Mouse (Mus musculus) left cerebral cortex, adult 9 months (tissue): ENCODE results near the gene Islr.
A peak's percentile ranks its signal among the peaks of the same experiment; 100 is the strongest.

ENCODE experiments used
- DNase-seq, 2 experiments: peaks; one replicate each; pipeline ENCODE4 v3.0.0; 2022; ENCODE audit warnings: low spot score in 2 of 2

The Islr gene

GRCm38 (mm10) chr9:58114019-58114418 is 90.1 kb downstream of the Islr start:
- no peak for DNase-seq

- no peak for DNase-seq
Observed at GRCm38 (mm10) chr9:58113279-58113884, 90.7 kb downstream of the Islr start.

GRCm38 (mm10) chr9:58112866-58113278 is 91.2 kb downstream of the Islr start:
- no peak for DNase-seq

GRCm38 (mm10) chr9:58112321-58112751 is 91.8 kb downstream of the Islr start:
- no peak for DNase-seq

GRCm38 (mm10) chr9:58111431-58111830 is 92.7 kb downstream of the Islr start:
- DNase-seq = peak in 1 of 2 experiments; percentile 86

GRCm38 (mm10) chr9:58110787-58111186 is 93.3 kb downstream of the Islr start:
- no peak for DNase-seq

GRCm38 (mm10) chr9:58107494-58107893 is 96.6 kb downstream of the Islr start:
- DNase-seq = no peak
